Mouse (Mus musculus) intestine, postnatal 0 days (tissue): Measurements from ENCODE around the gene Gtf2i. TPM values are rescaled to one million over a fixed set of nuclear protein-coding genes. Genes with fewer than 3 reads are reported as not detected.

Experiments
- ATAC-seq: fragments of 200-750 bp; cut with Nextera tagmentation; 2 replicates; pipeline ENCODE4 v1.8.0; 2017; ENCODE audit warnings: mild to moderate bottlenecking, moderate TSS enrichment, moderate library complexity
- H3K27ac ChIP-seq: fragments of 300-500 bp; sonication (generic); 2 replicates; pipeline ENCODE4 v1.5.1; 2014; ENCODE audit warnings: mild to moderate bottlenecking, low read depth, low read length, moderate library complexity
- H3K27me3 ChIP-seq: fragments of 300-500 bp; sonication (generic); replicated peaks from 2 replicates; pipeline ENCODE4 v1.6.1; 2014; ENCODE audit warnings: low read length, mixed read lengths; ENCODE audit not compliant: control insufficient read depth, insufficient read depth
- H3K36me3 ChIP-seq: fragments of 300-500 bp; sonication (generic); 2 replicates; pipeline ENCODE4 v1.6.1; 2014; ENCODE audit warnings: mild to moderate bottlenecking, moderate library complexity; ENCODE audit not compliant: control insufficient read depth, insufficient read depth
- H3K4me1 ChIP-seq: fragments of 300-500 bp; sonication (generic); replicated peaks from 2 replicates; pipeline ENCODE4 v1.6.1; 2014; ENCODE audit warnings: antibody characterized with exemption, low read length, mixed read lengths; ENCODE audit not compliant: control insufficient read depth, insufficient read depth
- H3K4me2 ChIP-seq: fragments of 300-500 bp; sonication (generic); replicated peaks from 2 replicates; pipeline ENCODE4 v1.6.1; 2014; ENCODE audit warnings: low read depth, mild to moderate bottlenecking, moderate library complexity
- H3K4me3 ChIP-seq: fragments of 300-500 bp; sonication (generic); 2 replicates; pipeline ENCODE4 v1.5.1; 2014; ENCODE audit warnings: low read depth, low read length
- H3K9ac ChIP-seq: fragments of 300-500 bp; sonication (generic); 2 replicates; pipeline ENCODE4 v1.6.1; 2014; ENCODE audit warnings: mild to moderate bottlenecking, low read depth, low read length
- H3K9me3 ChIP-seq: fragments of 300-500 bp; sonication (generic); 2 replicates; pipeline ENCODE4 v1.6.1; 2016; ENCODE audit warnings: mixed run types; ENCODE audit not compliant: control insufficient read depth
- CTCF ChIP-seq: sonication (generic); IDR thresholded peaks from 2 replicates; pipeline ENCODE4 v1.5.1; 2016; ENCODE audit warnings: low read depth, mild to moderate bottlenecking, control low read depth, antibody characterized with exemption, moderate library complexity
- WGBS: fragments of 180-500 bp; shearing (Covaris S2); extraction: QIAGEN DNeasy Blood & Tissue Kit; methylation state at CpG from one replicate; pipeline ENCODE4 v1.1.7; 2014; 5-methylcytosine and 5-hydroxymethylcytosine counted together
- polyA plus RNA-seq: library from polyadenylated mRNA; unstranded; fragments of >200 nt; fragmentation: Nextera tagmentation; extraction: Ambion mirVana; gene quantifications from 2 replicates; pipeline ENCODE4 v1.2.1, GENCODE M21; 2015

Gtf2i gene
- polyA plus RNA-seq, 1 experiment from 2014 or later: 53.4 TPM

DNA sequence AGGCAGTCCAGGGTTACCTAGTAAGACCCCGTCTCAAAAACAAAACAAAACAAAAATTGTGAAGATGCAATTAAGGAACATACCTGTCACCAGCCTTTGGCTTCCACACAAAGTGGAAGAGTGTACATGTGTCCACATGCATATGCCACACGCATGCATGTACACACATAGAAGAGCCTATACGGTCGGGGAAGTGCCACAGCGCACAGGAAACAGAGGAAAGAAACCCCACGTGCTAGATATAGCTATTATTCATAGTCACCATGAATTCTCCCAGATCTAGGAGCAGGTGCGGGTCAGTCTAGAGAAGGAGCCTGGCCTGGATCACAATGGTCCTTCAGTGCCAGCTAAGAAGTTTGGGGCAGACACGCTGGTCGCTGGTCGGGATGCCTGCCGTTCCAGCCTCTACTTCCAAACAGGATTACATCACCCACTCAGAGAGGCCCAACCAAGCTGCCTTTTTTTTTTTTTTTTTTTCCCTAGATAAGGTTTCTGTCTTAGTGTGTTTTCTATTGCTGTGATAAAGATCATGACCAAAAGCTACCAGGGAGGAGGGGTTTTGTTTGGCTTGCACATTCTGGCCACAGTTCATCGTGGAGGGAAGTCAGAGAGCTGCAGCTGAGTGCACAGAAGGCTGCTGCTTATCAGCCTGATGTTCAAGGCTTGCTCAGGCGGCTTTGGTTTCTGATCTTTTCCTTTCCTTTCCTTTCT, 11.5 kb upstream of the Gtf2i start:
- peak; percentile 36 for ATAC-seq
- H3K4me1 ChIP-seq: no peaks in the 10 kb centered on the region
- H3K9me3 ChIP-seq: no peaks in the 10 kb centered on the region
- H3K27ac ChIP-seq: no peak overlapping the region
- H3K4me2 ChIP-seq: peak overlapping the region; percentile 17; the same call in 1 of the 2 replicates
- H3K36me3 ChIP-seq: no peaks in the 10 kb centered on the region
- no peak overlapping the region for H3K9ac ChIP-seq
- no peak for TF ChIP-seq CTCF
- WGBS: 38% methylated on average over 13 of the region's 13 CpGs
- no peak overlapping the region for H3K4me3 ChIP-seq
- H3K27me3 ChIP-seq: no peaks in the 10 kb centered on the region

DNA sequence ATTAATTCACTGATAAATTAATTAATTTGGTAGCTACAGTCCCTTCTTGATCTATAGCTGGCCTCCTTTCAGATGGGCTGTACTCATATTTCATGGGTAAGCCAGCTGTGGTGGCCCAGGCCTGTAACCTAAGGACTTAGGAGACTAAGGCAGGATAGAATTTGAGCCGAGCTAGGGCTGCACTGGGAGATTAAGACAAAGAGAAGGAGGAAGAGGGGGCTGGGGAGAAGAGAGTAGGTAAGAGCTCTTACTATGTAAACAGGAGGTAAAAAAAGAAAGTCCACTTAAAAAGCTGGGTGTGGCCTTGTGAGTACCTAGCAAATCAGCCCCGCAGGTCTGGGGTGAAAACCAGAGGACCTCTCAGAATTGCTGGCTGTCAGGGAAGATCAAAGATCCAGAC, 9.3 kb upstream of the Gtf2i start:
- Histone ChIP-seq H3K36me3 (no peaks in the 10 kb centered on the region), H3K9me3 (no peaks in the 10 kb centered on the region), H3K4me2 (no peak overlapping the region), H3K27me3 (no peaks in the 10 kb centered on the region), H3K4me3 (no peak overlapping the region), H3K4me1 (no peaks in the 10 kb centered on the region), H3K27ac (no peak overlapping the region), H3K9ac (no peak overlapping the region)
- WGBS: 21% methylated on average over 2 of the region's 2 CpGs
- TF ChIP-seq CTCF: no peak
- ATAC-seq: no peak

DNA sequence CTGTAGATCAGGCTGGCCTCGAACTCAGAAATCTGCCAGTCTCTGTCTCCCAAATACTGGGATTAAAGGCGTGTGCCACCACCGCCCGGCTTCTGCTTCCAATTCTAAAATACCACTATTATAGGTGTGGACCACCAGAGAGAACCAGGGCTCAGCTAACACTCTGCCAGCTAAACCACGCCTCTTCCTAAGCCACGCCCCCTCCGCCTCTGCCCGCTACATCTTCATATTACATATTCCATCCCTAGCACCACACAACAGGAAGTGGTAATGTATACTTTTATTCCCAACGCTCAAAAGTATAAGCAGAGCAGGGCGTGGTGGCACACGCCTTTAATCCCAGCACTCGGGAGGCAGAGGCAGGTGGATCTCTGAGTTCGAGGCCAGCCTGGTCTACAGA, 8.8 kb upstream of the Gtf2i start:
- H3K36me3 ChIP-seq: no peaks in the 10 kb centered on the region
- no peak for TF ChIP-seq CTCF

DNA sequence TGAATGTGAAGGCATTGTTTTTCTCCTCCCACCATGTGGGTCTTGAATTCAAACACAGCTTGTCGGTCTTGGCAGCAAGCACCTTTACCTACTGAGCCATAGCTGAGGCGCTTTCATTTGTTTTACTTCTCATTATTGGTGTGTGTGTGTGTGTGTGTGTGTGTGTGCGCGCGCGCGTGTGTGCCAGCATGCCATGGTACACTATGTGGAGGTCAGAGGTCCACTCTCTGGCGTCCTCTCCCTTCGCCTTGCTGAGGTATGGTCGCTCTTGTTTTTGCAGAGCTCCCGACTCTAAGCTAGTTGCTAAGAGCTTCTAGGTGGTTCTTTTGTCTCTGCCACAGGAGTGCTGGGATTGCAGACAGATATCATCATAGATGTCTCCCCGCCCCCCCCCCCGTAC, 7.8 kb upstream of the Gtf2i start:
- TF ChIP-seq CTCF: no peak
- Histone ChIP-seq H3K4me1 (no peaks in the 10 kb centered on the region), H3K27ac (no peak overlapping the region), H3K4me3 (no peak overlapping the region), H3K36me3 (no peaks in the 10 kb centered on the region), H3K9me3 (no peaks in the 10 kb centered on the region), H3K9ac (no peak overlapping the region), H3K27me3 (no peaks in the 10 kb centered on the region), H3K4me2 (no peak overlapping the region)
- no peak for ATAC-seq
- 71% methylated on average over 13 of the region's 13 CpGs for WGBS

More for the DNA sequence above, 8.8 kb upstream of the Gtf2i start:
- ATAC-seq: no peak
- 85% methylated on average over 13 of the region's 13 CpGs for WGBS
- H3K4me2 ChIP-seq: no peak overlapping the region
- no peak overlapping the region for H3K9ac ChIP-seq
- no peak overlapping the region for H3K4me3 ChIP-seq
- H3K27me3 ChIP-seq: no peaks in the 10 kb centered on the region
- no peak overlapping the region for H3K27ac ChIP-seq
- no peaks in the 10 kb centered on the region for H3K4me1 ChIP-seq
- no peaks in the 10 kb centered on the region for H3K9me3 ChIP-seq

DNA sequence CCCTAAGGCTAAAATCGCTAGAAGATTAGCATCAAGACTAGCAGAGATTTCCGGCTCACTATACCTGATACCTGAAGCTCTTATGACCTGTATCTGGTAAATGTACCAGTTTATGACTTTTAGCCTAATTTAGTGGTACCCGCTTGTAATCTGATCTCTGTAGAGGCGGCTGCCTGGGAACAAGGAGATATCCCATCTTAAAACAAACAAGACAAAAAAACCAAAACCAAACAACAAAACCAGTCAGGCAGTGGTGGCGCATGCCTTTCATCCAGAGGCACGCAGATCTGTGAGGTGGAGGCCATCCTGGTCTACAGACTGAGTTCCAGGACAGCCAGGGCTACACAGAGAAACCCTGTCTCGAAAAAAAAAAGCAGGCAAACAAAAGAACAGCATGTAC, 7.1 kb upstream of the Gtf2i start:
- ATAC-seq: no peak
- Histone ChIP-seq H3K9me3 (no peaks in the 10 kb centered on the region), H3K36me3 (no peaks in the 10 kb centered on the region), H3K9ac (no peak overlapping the region), H3K4me2 (no peak overlapping the region), H3K4me3 (no peak overlapping the region), H3K4me1 (no peaks in the 10 kb centered on the region; the same call in 1 of the 2 replicates), H3K27me3 (no peaks in the 10 kb centered on the region), H3K27ac (no peak overlapping the region)
- WGBS: 50% methylated on average over 7 of the region's 7 CpGs
- no peak for TF ChIP-seq CTCF

DNA sequence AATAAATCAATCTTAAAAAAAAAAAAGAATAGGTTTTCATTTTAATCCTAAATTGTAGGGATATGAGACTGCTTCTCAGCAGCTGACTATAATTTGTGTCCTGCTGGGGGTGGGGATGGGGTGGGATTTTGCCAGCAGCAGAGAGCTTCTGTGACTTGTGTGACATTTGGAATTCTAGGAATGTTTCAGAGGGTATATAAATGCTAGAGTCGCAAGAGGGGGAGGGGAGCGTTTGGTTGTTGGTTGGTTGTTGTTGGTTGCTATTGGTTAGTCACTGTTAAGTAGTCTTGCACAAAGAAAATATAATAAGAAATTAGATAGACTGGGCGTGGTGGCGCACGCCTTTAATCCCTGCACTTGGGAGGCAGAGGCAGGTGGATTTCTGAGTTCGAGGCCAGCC, 4.3 kb upstream of the Gtf2i start:
- H3K9me3 ChIP-seq: no peaks in the 10 kb centered on the region
- H3K4me3 ChIP-seq: no peak overlapping the region
- WGBS: 84% methylated on average over 6 of the region's 6 CpGs
- no peaks in the 10 kb centered on the region; the same call in 1 of the 2 replicates for H3K4me1 ChIP-seq
- no peak for TF ChIP-seq CTCF
- no peaks in the 10 kb centered on the region for H3K36me3 ChIP-seq
- no peaks in the 10 kb centered on the region for H3K27me3 ChIP-seq
- H3K27ac ChIP-seq: no peak overlapping the region
- no peak overlapping the region for H3K9ac ChIP-seq
- no peak overlapping the region for H3K4me2 ChIP-seq
- no peak for ATAC-seq

DNA sequence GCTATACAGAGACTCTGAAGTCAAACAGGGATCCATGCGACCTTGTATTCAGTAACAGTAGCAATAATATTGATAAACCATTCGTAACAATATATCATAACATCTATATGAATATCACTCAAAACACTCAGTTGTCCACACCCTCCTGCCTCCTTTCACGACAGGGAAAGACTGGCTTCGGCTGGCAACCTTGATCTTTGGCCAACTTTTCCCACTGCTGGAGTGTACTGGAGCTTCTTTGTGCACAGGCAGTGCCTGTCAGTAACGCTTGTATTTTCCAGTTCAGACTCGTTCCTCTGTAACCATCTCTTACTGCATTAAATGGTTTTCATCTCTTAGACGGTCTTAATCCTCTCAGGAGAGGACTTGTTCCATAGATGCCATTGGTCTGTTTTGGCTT, 2.2 kb upstream of the Gtf2i start:
- no peaks in the 10 kb centered on the region; the same call in 1 of the 2 replicates for H3K4me1 ChIP-seq

More for the DNA sequence above, 2.2 kb upstream of the Gtf2i start:
- no peak for TF ChIP-seq CTCF
- Histone ChIP-seq H3K27ac (peak overlapping the region; percentile 50; the same call in 1 of the 2 replicates), H3K36me3 (no peaks in the 10 kb centered on the region), H3K4me3 (no peak overlapping the region), H3K9me3 (no peaks in the 10 kb centered on the region), H3K9ac (no peak overlapping the region), H3K27me3 (no peaks in the 10 kb centered on the region), H3K4me2 (no peak overlapping the region)
- no peak for ATAC-seq
- 32% methylated on average over 7 of the region's 7 CpGs for WGBS
